8 mouse cellular contexts compared by ENCODE assay signal in the genomic region with DNA sequence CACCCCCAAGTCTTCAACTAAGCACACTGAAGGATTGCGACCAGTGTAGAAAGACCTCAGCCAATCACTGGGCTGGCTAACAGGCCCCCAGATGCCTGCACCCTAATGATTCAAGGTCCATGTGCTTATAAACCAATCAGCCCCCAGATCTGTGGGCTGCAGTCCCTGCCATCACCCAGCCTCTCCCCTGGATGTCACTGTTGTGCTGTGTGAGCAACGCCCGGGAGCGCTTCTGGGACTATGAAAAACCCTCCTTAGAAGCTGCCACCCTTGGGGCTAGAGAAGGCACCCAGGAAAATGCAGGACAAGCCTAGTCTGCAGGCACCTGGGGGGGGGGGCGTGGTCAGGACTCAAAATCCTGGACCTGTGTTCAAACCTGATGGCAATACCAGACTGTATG.
A peak's percentile ranks its signal among the peaks of the same experiment; 100 is the strongest.
DNase-seq lines count a peak whose midpoint lies in the region; ATAC-seq and TF ChIP-seq lines count a peak whose summit lies in the region.

No protein-coding gene starts in this region.

- in situ Hi-C loops in CH12.LX (cut with MboI; ENCODE audit: low pct_ligation_motif_present, low pct_unique_long_range_greater_than_20kb, low sequenced_read_pairs) = no loop called here

- no peaks in the 10 kb centered on the region for H3K36me3 ChIP-seq in kidney, embryonic 15.5 days
- no peaks in the 10 kb centered on the region for H3K36me3 ChIP-seq in CH12.LX (replicated peaks in 1 of 2; ENCODE audit: control insufficient read depth in 1 of 2, insufficient read depth in 1 of 2, low read length in 1 of 2)
- no peaks in the 10 kb centered on the region for H3K36me3 ChIP-seq in hindbrain, embryonic 11.5 days (ENCODE audit: control insufficient read depth, insufficient read depth, low read length)
- no peaks in the 10 kb centered on the region for H3K36me3 ChIP-seq in limb, embryonic 12.5 days

- H3K4me1 ChIP-seq in kidney, embryonic 15.5 days = peaks cover 31% of the 10 kb centered on the region
- H3K4me1 ChIP-seq in CH12.LX (ENCODE audit: control insufficient read depth in 1 of 2, insufficient read depth in 2 of 2) = peaks cover 0 to 23% of the 10 kb centered on the region in 2 experiments; a peak in 3 of 4 replicates
- H3K4me1 ChIP-seq in hindbrain, embryonic 11.5 days (replicated peaks; ENCODE audit: control insufficient read depth, insufficient read depth, low read length) = peaks cover 17% of the 10 kb centered on the region
- H3K4me1 ChIP-seq in limb, embryonic 12.5 days (replicated peaks) = peaks cover 66% of the 10 kb centered on the region

- no peak overlapping the region for H3K4me3 ChIP-seq in kidney, embryonic 15.5 days (replicated peaks)
- H3K4me3 ChIP-seq in CH12.LX (replicated peaks in 1 of 3; ENCODE audit: low read depth in 2 of 3, low read length in 2 of 3, poor library complexity in 1 of 3) = no peak overlapping the region
- no peak overlapping the region for H3K4me3 ChIP-seq in hindbrain, embryonic 11.5 days (ENCODE audit: low read depth, low read length)
- H3K4me3 ChIP-seq in limb, embryonic 12.5 days (replicated peaks) = no peak overlapping the region

- no peaks in the 10 kb centered on the region for H3K79me2 ChIP-seq in CH12.LX (replicated peaks; ENCODE audit: control insufficient read depth, extremely low read depth, insufficient read depth, poor library complexity, severe bottlenecking)

- dilution Hi-C loops in CH12.LX (cut with MboI; ENCODE audit: extremely low pct_ligation_motif_present, extremely low pct_unique_long_range_greater_than_20kb, low sequenced_read_pairs) = no loop called here

- DNase-seq in kidney, adult 9 months = no peak
- DNase-seq in CH12.LX (ENCODE audit: extremely low read depth) = peak; percentile 49
- DNase-seq in adrenal gland, postnatal 25 days = peak; percentile 26
- DNase-seq in hindbrain, embryonic 11.5 days (ENCODE audit: low spot score) = peak; percentile 78
- DNase-seq in right cerebral cortex, postnatal 4 days = peak; percentile 59
- DNase-seq in B cell, adult 2 months = no peak

- H3K4me2 ChIP-seq in kidney, embryonic 15.5 days = no peak overlapping the region
- no peak overlapping the region for H3K4me2 ChIP-seq in CH12.LX (ENCODE audit: insufficient read depth, low read depth, poor library complexity, severe bottlenecking)
- H3K4me2 ChIP-seq in hindbrain, embryonic 11.5 days (replicated peaks; ENCODE audit: low read depth, low read length) = no peak overlapping the region
- H3K4me2 ChIP-seq in limb, embryonic 12.5 days = no peak overlapping the region

- TF ChIP-seq EP300 in CH12.LX (IDR thresholded peaks at IDR 0.05; ENCODE audit: low read length) = no peak

- no peak overlapping the region for H3K27ac ChIP-seq in kidney, embryonic 15.5 days
- no peak overlapping the region for H3K27ac ChIP-seq in CH12.LX (ENCODE audit: insufficient read depth, low read depth)
- no peak overlapping the region for H3K27ac ChIP-seq in hindbrain, embryonic 11.5 days (ENCODE audit: low read depth, low read length)
- no peak overlapping the region for H3K27ac ChIP-seq in limb, embryonic 12.5 days

- TF ChIP-seq CTCF in CH12.LX (conservative IDR thresholded peaks at IDR 0.05 in 1 of 2, IDR thresholded peaks at IDR 0.05 in 1 of 2; ENCODE audit: low read depth in 2 of 2, low read length in 2 of 2) = peak; percentile 9 to 73; a peak in 2 of 4 replicates

- H3K9ac ChIP-seq in kidney, embryonic 15.5 days = no peak overlapping the region
- no peak overlapping the region for H3K9ac ChIP-seq in CH12.LX (ENCODE audit: insufficient read depth, low read depth)
- H3K9ac ChIP-seq in hindbrain, embryonic 11.5 days (ENCODE audit: low read depth, low read length) = no peak overlapping the region
- no peak overlapping the region for H3K9ac ChIP-seq in limb, embryonic 12.5 days (replicated peaks)

- peak; percentile 49; the same call in 1 of the 2 replicates for ATAC-seq in kidney, embryonic 15.5 days (replicated peaks; ENCODE audit: low FRiP score)
- peak; percentile 68 for ATAC-seq in hindbrain, embryonic 11.5 days (ENCODE audit: low FRiP score)
- 0 out of 2 replicates have a peak, but pooled peaks have one; percentile 17 for ATAC-seq in limb, embryonic 12.5 days (ENCODE audit: insufficient number of reproducible peaks, insufficient read depth, low FRiP score, low TSS enrichment, low read depth)

- 56% methylated on average over 5 of the region's 5 CpGs for whole genome bisulfite sequencing in kidney, embryonic 15.5 days
- 27% methylated on average over 5 of the region's 5 CpGs for WGBS in hindbrain, embryonic 11.5 days
- 41% methylated on average over 5 of the region's 5 CpGs for WGBS in limb, embryonic 12.5 days

- TF ChIP-seq POLR2A in CH12.LX (IDR thresholded peaks at IDR 0.05; ENCODE audit: low read depth, low read length) = no peak

- peak; percentile 78 for TF ChIP-seq RAD21 in CH12.LX (IDR thresholded peaks at IDR 0.05; ENCODE audit: low read depth, low read length)

- peaks cover 9% of the 10 kb centered on the region; the same call in 1 of the 2 replicates for H3K27me3 ChIP-seq in kidney, embryonic 15.5 days
- no peaks in the 10 kb centered on the region for H3K27me3 ChIP-seq in CH12.LX (replicated peaks)
- H3K27me3 ChIP-seq in hindbrain, embryonic 11.5 days (ENCODE audit: control insufficient read depth, insufficient read depth, low read length) = no peaks in the 10 kb centered on the region
- no peaks in the 10 kb centered on the region for H3K27me3 ChIP-seq in limb, embryonic 12.5 days

- H3K9me3 ChIP-seq in kidney, embryonic 15.5 days (replicated peaks) = no peaks in the 10 kb centered on the region
- H3K9me3 ChIP-seq in CH12.LX (replicated peaks; ENCODE audit: low read length) = no peaks in the 10 kb centered on the region
- no peaks in the 10 kb centered on the region for H3K9me3 ChIP-seq in hindbrain, embryonic 11.5 days (ENCODE audit: control insufficient read depth, low read length)
- H3K9me3 ChIP-seq in limb, embryonic 12.5 days = no peaks in the 10 kb centered on the region

TF ChIP-seq in CH12.LX, 34 proteins besides CTCF, POLR2A, EP300 and RAD21:
- TF ChIP-seq SMC3 (IDR thresholded peaks at IDR 0.05; ENCODE audit: low read depth, low read length) = peak; percentile 74
- TF ChIP-seq USF2 (conservative IDR thresholded peaks at IDR 0.05; ENCODE audit: low read depth, low read length) = no peak
- TF ChIP-seq ELF1 (IDR thresholded peaks at IDR 0.05; ENCODE audit: low read depth, low read length) = no peak
- TF ChIP-seq IRF4 (IDR thresholded peaks at IDR 0.05; ENCODE audit: low read depth, low read length) = peak; percentile 18; the same call in 1 of the 2 replicates
- no peak for TF ChIP-seq ZKSCAN1 (IDR thresholded peaks at IDR 0.05; ENCODE audit: borderline replicate concordance, low read depth, low read length)
- TF ChIP-seq SIN3A (IDR thresholded peaks at IDR 0.05; ENCODE audit: low read length) = no peak
- no peak for TF ChIP-seq MAFK (IDR thresholded peaks at IDR 0.05; ENCODE audit: insufficient replicate concordance, low read length)
- TF ChIP-seq TCF12 (IDR thresholded peaks at IDR 0.05; ENCODE audit: low read depth, low read length) = no peak
- no peak for TF ChIP-seq MXI1 (IDR thresholded peaks at IDR 0.05; ENCODE audit: low read depth, low read length)

Comparison
In these comparisons a context has a peak if more than half of its experiments do, and no peak if none do; other contexts are left out.
1. ATAC-seq: peak in every context shown above with its lines; median percentile 68 in hindbrain, embryonic 11.5 days; 49 in kidney, embryonic 15.5 days; 17 in limb, embryonic 12.5 days.
2. DNase-seq: peak in CH12.LX (single experiment), adrenal gland, postnatal 25 days (single experiment), hindbrain, embryonic 11.5 days (single experiment) and right cerebral cortex, postnatal 4 days (single experiment); none in kidney, adult 9 months (single experiment) and B cell, adult 2 months (0 of 2).